Mouse (Mus musculus) Patski (cell line): ENCODE results near the gene Skida1. TPM values are rescaled to one million over a fixed set of nuclear protein-coding genes. Genes with fewer than 3 reads are reported as not detected.

Experiments used
- ATAC-seq: fragments of 100-300 bp; one replicate; pipeline ENCODE4 v1.8.0; 2021
- CTCF ChIA-PET: fragments of 350-600 bp; sonication (Branson Sonifier 250); formaldehyde crosslinking; loops from one replicate; lab custom pipeline; 2022; ENCODE audit warnings: inconsistent platforms; lab: Charles Lee
- POLR2A ChIA-PET: fragments of 350-600 bp; sonication (Branson Sonifier 250); formaldehyde crosslinking; loops from one replicate; lab custom pipeline; 2022; ENCODE audit warnings: antibody characterized with exemption, inconsistent platforms; lab: Charles Lee
- DNase-seq: peaks from one replicate; pipeline ENCODE4 v3.0.0-alpha.2; 2011; ENCODE audit warnings: low read depth, low spot score
- H3K27me3 ChIP-seq: fragments of 371-371 bp; one replicate; pipeline ENCODE4 v1.5.1; 2021
- CTCF ChIP-seq: fragments of 100-300 bp; IDR thresholded peaks from one replicate; pipeline ENCODE4 v1.5.1; 2021
- in situ Hi-C: fragments of 300-500 bp; cut with MboI; formaldehyde crosslinking; loops from 3 replicates; pipeline ENCODE4 v1.11.1; 2018; ENCODE audit warnings: low pct_unique_long_range_greater_than_20kb, mixed read lengths
- polyA plus RNA-seq: library from polyadenylated mRNA; unstranded; gene quantifications from one replicate; pipeline ENCODE4 v1.2.3, GENCODE M21; 2021

Gene Skida1
- polyA plus RNA-seq, 1 experiment from 2014 or later, result 4.4 TPM

- in situ Hi-C loops, result no loop called here
- ATAC-seq, result peak; percentile 51
- no peaks in the 10 kb centered on the region for H3K27me3 ChIP-seq
- DNase-seq, result no peak
- POLR2A ChIA-PET, result interaction anchor here (4.4 kb wide), 1 partner anchor 19 kb away, joined by 30 read pairs; no protein-coding TSS in a partner anchor
- CTCF ChIA-PET, result no interaction called here
- no peak for TF ChIP-seq CTCF
Measured at GRCm38 (mm10) chr2:18064941-18065707, 16.3 kb upstream of the Skida1 start.

DNA sequence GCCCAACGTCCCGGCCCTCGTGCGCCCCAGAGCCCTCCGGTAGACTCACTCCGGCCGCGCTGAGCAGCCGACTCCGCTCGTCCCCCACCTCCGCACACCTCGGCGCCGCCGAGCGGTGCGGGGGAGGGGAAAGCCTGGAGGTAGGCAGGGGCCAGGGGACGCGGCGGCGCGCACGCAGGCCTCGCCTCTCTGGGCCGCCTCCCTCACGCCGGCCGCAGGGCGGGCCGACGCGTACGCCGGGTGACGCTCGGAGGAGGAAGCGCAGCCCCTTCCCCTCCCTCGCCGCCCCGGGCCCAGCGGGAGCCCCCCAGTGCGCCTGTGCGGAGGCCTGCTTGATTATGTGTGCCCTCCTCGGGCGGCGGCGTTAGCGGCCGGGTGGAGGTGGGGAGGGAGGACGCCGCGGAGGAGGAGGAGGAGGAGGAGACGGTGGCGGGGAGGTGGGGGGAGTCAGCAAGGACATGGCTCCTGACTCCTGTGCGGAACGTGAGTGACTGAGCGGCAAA is 15.6 kb upstream of the Skida1 start:
- no peak for DNase-seq
- POLR2A ChIA-PET, result interaction anchor here (1.6 to 4.4 kb wide), 3 partner anchors 15 to 702 kb away, joined by 4 to 30 read pairs (median 24); partner anchors contain the start of gene Skida1
- H3K27me3 ChIP-seq, result no peaks in the 10 kb centered on the region
- TF ChIP-seq CTCF, result no peak
- in situ Hi-C loops, result no loop called here
- CTCF ChIA-PET, result interaction anchor here (1.3 kb wide), 1 partner anchor 37 kb away, joined by 3 read pairs; no protein-coding TSS in a partner anchor
- peak; percentile 90 for ATAC-seq

GRCm38 (mm10) chr2:18063763-18064251 is 15.0 kb upstream of the Skida1 start:
- ChIA-PET POLR2A (interaction anchor here (0.8 to 4.4 kb wide), 6 partner anchors 11 to 703 kb away, joined by 3 to 30 read pairs (median 9); partner anchors contain the start of gene Skida1), CTCF (interaction anchor here (0.9 to 2.4 kb wide), 5 partner anchors 13 to 36 kb away, joined by 3 to 13 read pairs (median 5); partner anchors contain the start of gene Skida1)
- no peak for TF ChIP-seq CTCF
- no peaks in the 10 kb centered on the region for H3K27me3 ChIP-seq
- in situ Hi-C loops, result no loop called here
- DNase-seq (no peak), ATAC-seq (peak; percentile 47)

DNA sequence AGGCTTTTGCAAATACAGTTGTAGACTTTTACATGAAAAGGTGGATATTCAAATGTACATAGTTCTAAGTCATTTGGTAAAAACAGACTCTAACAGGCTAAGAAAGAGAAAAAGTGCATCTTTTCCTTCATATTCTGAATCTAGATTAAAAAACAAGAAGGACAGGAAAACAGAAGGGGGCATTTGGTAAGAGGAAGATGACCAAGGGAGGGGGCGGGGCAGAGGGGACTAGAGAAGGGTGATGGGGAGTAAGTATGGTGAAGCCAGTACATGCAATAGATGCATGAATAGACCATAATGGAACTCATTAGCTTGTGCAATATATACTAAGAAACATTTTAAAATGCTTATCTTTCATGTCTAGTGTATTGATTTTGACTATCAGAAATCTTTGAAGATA is 11.5 kb upstream of the Skida1 start:
- ATAC-seq (no peak), DNase-seq (no peak)
- TF ChIP-seq CTCF, result no peak
- CTCF ChIA-PET, result interaction anchor here (1.5 to 4.3 kb wide), 5 partner anchors 11 to 32 kb away, joined by 3 to 18 read pairs (median 4); partner anchors contain the start of genes A930004D18Rik and Skida1
- no peaks in the 10 kb centered on the region for H3K27me3 ChIP-seq
- POLR2A ChIA-PET, result interaction anchor here (0.8 to 4.4 kb wide), 6 partner anchors 8 to 937 kb away, joined by 3 to 41 read pairs (median 6); partner anchors contain the start of gene Skida1
- in situ Hi-C loops, result no loop called here

DNA sequence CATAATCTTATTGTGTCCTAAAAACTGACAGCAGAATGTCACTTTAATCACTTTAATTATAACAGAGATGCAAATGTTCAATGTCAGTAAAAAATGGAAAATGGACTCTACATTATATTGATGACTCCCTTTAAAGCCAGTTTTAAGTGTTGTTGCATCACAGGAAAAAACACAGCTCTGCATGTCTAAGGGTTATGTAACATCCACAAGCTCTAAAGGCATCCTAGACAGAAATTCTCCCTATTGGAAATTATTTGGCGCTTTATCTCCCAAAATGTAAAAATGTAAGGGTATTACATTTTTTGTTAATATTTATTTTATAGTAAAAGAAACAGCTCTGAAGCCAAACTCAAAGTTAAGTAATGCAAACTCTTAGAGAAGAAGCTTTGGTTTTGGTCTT is 11.0 kb upstream of the Skida1 start:
- no peaks in the 10 kb centered on the region for H3K27me3 ChIP-seq
- ChIA-PET POLR2A (interaction anchor here (0.8 to 4.4 kb wide), 4 partner anchors 11 to 937 kb away, joined by 4 to 41 read pairs (median 6); partner anchors contain the start of gene Skida1), CTCF (interaction anchor here (1.5 to 4.3 kb wide), 5 partner anchors 10 to 32 kb away, joined by 3 to 18 read pairs (median 4); partner anchors contain the start of genes A930004D18Rik and Skida1)
- no peak for DNase-seq
- TF ChIP-seq CTCF, result no peak
- in situ Hi-C loops, result loop anchor here (10.0 kb wide), 2 partner anchors 615 to 705 kb away; partner anchors contain the start of genes Bmi1 and Commd3
- ATAC-seq, result no peak

- no peak for TF ChIP-seq CTCF
- CTCF ChIA-PET, result interaction anchor here (1.6 to 4.3 kb wide), 3 partner anchors 10 to 31 kb away, joined by 4 to 18 read pairs (median 13); partner anchors contain the start of gene Skida1
- ATAC-seq (no peak), DNase-seq (no peak)
- in situ Hi-C loops, result loop anchor here (10.0 kb wide), 2 partner anchors 616 to 706 kb away; partner anchors contain the start of genes Bmi1 and Commd3
- POLR2A ChIA-PET, result interaction anchor here (0.6 to 4.4 kb wide), 4 partner anchors 10 to 30 kb away, joined by 3 to 41 read pairs (median 5); partner anchors contain the start of gene Skida1
- H3K27me3 ChIP-seq, result no peaks in the 10 kb centered on the region
Measured at GRCm38 (mm10) chr2:18059063-18059462, 10.2 kb upstream of the Skida1 start.

DNA sequence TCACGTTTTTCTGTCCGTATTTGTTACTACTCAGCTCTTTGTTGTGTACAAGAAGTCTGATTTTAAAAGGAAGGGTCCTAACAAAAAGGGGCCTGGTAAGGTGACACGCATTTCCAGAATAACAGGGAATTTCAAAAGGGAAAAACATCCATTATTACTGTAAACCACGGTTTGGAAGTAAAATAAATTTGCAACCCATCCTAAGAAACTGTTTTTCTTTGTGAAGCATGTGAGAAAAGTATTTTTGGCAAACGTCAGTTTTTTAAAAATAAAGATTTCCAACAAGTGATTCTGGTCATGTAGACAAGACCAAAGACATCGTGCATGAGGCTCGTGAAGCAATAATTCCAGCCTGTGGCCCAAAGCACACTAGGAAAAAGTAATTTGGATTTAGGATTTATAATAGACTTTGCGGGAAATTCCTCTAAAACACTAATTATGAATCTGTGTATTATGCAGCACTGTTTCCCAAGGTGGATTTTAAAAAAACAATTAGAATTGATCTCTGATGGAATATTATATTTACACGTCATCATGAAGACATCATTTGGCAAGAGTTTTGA is 9.4 kb upstream of the Skida1 start:
- ChIA-PET POLR2A (interaction anchor here (0.6 to 4.4 kb wide), 6 partner anchors 10 to 708 kb away, joined by 4 to 41 read pairs (median 8); partner anchors contain the start of gene Skida1), CTCF (interaction anchor here (1.1 to 4.3 kb wide), 2 partner anchors 12 to 30 kb away, joined by 3 to 18 read pairs; no protein-coding TSS in a partner anchor)
- ATAC-seq, result no peak
- in situ Hi-C loops, result loop anchor here (10.0 kb wide), 2 partner anchors 617 to 707 kb away; partner anchors contain the start of genes Bmi1 and Commd3
- no peak for DNase-seq
- no peaks in the 10 kb centered on the region for H3K27me3 ChIP-seq
- TF ChIP-seq CTCF, result no peak

DNA sequence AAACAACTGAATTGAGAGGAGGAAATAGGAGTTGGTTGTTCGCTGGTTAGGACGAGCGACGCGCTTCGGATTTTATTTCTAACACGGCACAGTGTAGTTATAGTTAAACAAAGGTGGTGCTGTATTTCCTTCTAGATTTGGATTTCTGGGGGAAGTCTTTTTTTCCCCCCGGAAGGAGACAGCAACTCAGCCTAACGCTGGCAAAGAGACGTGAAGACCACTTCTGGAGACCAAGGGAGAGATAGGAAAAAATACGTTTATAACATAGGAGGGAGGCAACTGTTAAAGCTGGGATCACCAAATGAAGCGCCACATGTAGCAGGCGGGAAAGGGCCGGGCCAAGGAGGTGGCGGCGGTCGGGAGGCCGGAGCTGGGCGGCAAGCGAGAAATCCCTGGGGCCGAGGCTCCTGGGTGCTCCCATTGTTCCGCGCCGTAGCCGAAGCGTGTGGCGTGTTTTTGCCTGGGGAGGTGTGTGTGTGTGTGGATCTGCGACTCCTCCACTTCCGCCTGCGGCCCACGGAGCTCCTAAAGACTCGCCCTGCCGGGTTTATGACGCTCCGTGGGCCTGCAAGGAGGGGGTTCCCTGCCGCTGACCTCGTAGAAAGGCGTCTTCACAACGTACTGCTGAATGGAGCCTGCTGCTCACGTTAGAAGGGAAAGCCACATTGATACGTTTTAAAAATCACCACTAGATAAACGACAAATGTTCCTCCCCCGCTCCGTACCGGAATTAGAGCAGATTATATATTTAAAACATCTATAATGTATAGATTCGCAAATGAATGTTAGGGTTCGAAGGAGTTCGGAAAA is 8.7 kb upstream of the Skida1 start:
- in situ Hi-C loops, result loop anchor here (10.0 kb wide), 2 partner anchors 617 to 707 kb away; partner anchors contain the start of genes Bmi1 and Commd3

More for the DNA sequence above, 8.7 kb upstream of the Skida1 start:
- ATAC-seq (no peak), DNase-seq (no peak)
- no peaks in the 10 kb centered on the region for H3K27me3 ChIP-seq
- CTCF ChIA-PET, result interaction anchor here (1.1 to 4.3 kb wide), 2 partner anchors 11 to 29 kb away, joined by 3 to 18 read pairs; no protein-coding TSS in a partner anchor
- POLR2A ChIA-PET, result interaction anchor here (1.1 to 4.4 kb wide), 5 partner anchors 9 to 708 kb away, joined by 3 to 41 read pairs (median 10); partner anchors contain the start of gene Skida1
- TF ChIP-seq CTCF, result no peak
